Mouse (Mus musculus): ENCODE data around the gene Shb.
A peak's percentile ranks its signal among the peaks of the same experiment; 100 is the strongest.

Shb gene

DNA sequence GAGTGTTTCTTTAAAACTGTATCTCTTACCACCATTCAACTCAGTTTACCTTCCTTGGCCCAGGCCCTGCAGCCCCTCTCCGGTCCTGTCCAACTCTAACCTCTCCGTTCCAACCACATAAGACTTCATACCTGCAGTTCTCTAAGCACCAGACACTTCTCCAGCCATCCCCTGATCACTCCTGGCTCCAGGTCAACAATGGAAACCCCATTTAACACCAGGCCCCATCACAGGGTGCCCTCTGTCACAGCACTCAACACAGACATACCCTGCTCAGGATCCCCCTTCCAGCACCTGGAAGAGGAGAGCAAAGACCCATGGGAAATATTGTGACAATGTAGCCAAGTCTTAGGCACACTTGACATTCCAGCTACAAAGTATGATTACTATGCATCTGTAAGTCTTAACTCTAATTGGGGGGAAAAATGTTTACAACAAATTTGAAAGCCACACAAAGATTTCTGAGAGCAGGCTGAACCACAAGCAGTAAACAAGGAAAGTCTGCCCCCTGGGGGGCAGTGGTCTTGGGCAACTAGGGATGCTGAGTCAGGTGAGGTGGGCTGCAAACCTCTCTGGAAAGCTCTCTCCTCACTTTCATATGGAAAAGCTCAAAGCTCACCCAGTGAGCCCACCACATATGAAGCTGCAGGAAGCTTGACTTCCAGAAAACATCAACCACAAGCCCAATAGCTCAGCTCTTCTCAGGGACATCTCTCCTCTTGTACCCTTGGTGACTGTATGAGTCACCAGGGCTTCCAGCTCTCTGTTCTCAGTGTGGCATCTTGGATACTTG, 4.5 kb downstream of the Shb start:
- DNase-seq (ENCODE audit: low spot score): no peak

DNA sequence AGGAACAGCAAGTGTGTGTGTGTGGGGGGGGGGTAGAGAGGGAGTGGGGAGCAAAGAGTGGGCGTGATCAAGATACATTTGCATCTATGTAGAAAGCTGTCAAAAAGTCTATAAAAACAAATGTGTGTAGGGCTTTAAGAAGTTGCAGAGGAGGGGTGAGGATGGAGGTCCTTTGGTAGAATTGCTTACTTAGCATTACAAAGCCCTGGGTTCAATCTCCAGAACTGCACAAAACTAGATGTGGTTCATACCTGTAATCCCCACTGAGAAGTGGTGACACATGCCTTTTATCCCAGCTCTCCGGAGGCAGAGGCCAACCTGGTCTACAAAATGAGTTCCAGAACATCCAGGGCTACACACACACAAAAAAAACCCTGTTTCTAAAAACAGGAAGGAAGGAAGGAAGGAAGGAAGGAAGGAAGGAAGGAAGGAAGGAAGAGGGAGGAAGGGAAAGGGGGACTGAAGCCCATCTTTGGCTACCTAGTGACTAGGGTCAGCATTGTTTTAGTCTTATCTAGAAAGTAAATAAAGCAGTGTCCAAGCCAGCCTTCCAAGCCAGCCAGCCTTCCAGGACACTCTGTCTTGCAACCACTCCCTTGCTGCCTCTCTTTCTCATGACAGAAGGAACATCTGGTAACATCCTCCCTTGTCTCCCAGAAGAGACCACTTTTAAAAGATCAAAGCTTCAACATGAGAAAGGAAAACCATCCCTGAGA, 5.3 kb downstream of the Shb start:
- DNase-seq (ENCODE audit: low spot score): no peak

DNA sequence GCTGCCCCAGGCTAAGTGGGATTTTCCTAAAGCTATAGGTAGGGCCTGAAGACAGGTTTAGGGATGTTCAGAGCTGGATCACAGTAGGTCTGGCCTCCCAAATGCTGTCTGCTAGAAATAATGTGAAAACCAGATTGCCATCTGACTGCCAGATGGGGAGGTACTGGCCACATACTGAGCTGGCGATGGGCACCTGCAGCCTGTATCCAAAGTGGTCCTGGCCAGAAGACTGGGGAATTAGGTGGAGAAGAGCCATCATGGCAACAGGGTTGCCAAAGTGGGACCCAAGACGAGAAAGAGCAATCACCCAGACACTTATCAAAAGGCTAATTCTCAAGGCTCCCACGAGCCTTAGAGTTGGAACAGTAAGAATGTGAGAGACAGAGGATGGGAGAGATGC, 6.1 kb downstream of the Shb start:
- no peak for DNase-seq (ENCODE audit: low spot score)

DNA sequence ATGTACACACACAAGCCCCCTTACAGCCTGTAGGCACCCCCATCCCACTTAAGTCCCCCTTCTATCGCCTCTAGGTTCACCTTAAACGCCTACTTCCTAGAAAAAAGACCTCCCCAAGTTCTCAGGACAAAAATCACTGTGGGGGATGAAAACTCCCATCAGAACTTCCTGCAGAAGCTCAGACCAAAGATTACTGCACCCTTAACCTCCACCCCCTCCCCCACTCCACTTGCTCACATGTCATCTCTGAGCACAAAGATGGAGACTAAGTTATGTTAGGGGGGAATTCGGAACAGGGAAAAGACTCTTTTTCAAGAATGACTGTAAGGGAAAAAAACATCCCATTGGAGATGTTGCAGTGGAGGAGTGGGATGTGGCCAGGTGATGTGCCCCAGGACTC, 6.7 kb downstream of the Shb start:
- no peak for DNase-seq (ENCODE audit: low spot score)

DNA sequence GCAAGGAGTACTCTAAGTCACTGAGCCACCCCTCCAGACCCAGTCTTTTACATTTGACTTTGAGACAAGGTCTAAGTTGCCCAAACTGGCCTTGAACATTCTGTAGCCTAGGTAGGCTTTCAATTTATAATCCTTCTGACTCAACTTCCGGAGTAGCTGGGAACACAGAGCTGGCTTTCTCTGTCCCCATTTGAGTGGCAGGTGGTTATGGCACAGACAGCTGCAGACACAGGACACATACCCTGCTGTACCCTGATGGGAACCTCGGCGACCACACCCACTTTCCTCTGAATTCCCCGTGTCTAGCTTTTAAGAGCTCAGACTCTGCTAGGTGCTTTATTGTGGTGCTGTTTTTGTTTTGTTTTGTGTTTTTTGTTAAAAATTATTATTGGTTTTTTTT, 7.7 kb downstream of the Shb start:
- no peak for DNase-seq (ENCODE audit: low spot score)

DNA sequence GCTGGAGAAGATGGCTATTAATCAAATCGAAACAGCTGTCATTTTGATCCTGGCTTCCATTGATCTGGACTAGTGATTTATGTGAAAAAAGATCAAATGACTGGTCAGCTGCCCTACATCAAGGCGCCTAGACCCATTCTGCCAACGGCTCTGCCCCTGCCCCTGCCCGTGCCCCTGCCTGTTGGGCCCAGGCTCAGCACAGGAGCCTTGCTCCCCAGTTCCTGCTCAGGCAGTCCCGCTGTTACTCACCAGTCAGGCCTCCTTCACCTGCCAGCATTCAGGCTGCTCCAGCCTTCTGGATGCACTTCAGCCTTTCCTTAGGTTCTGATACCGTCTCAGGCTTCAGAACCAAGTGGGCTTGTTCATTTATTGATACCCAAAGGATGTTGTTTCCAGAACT, 8.9 kb downstream of the Shb start:
- DNase-seq (ENCODE audit: low spot score): peak; percentile 6

DNA sequence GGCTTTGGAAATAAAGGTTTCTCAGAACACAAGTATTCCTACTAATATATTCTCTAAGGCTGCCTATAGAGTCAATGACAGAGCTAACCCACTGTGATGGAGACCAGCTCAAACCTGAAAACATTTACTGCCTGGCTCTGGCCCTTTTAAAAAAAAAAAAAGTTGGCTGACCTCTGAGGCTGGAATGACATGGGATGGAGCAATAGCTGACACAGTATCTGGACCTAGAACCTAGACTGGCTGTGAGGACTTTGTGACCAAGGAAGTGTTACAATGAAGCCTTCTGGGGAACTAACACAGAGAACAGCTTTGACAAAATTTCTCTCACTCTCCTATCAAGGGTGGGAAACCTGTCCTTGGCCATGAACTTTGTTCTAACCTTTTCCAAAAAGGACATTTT, 9.3 kb downstream of the Shb start:
- no peak for DNase-seq (ENCODE audit: low spot score)

DNA sequence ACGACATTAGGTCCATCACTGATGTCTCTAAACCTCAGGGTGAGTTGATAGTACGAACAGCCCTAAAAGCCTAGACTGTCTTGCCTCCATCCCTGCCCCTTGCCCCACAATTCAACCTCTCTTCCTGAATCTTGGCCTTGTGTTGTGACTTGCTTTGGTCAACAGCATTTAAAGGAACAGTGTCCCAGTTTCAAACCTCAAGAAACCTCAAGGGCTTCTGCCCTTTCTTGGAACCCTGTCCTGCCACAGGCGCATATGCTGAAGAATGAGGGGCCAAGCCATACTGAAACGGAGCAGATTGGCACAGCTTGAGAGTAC, 9.7 kb downstream of the Shb start:
- no peak for DNase-seq (ENCODE audit: low spot score)

DNA sequence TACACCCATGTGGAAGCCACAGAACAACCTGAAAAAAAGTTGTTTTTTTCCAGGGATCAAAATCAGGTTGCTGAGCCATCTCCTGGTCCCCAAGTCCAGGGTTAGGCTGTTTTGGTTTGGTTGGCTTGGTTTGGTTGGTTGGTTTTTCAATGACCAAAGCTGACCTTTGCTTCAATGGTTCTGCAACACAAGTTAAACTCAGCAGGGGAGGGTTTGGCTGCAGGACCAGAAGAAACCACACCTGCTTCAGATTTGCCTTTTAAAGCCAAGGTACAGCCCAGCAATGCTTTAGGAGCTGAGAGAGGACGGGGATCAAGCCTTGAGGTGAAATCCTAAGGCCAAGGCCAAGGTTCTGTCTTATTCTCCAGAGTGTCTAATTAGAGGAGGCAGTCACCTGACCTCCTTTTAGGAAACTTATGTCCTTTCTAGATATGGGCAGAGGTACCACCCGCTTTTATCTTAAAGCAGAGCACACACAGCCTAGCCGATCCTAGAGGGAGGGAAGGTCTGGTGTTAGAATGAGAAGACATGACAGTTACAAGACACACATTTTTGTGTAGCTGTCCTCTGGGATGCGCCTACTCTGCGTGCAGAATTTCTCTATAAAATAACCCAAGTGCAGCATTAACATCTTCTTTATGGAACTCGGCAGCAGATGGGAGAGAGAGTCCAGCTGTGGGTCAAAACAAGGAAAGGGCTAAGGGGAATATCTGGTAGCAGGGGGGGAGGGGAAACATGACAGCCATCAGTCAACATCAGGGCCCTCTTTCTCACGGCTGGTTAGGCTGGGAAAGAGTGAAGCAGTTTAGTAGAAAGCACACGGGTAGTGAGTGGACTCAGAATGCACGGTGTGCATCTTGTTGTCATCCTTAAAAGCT, 10.3 kb downstream of the Shb start:
- no peak for DNase-seq (ENCODE audit: low spot score)

DNA sequence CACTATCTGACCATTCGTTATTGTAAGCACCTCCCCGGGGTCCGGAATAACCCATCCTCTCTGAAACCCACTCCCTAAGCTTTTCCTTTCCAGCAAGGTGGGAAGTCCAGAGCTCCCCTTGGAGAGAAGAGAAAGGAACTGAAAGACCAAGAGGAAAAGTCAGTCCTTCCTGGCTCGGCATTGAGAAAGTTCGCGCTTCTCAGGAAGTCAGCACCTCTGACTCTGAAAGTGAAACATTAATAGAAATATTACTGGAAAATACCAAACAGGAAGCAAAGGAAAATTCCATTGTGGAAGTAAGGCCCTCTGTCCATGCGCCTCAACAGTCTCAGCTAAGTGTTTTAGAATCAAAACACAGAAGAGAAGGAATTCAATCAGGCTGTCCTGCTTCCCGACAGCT, 11.9 kb downstream of the Shb start:
- DNase-seq (ENCODE audit: low spot score): no peak

DNA sequence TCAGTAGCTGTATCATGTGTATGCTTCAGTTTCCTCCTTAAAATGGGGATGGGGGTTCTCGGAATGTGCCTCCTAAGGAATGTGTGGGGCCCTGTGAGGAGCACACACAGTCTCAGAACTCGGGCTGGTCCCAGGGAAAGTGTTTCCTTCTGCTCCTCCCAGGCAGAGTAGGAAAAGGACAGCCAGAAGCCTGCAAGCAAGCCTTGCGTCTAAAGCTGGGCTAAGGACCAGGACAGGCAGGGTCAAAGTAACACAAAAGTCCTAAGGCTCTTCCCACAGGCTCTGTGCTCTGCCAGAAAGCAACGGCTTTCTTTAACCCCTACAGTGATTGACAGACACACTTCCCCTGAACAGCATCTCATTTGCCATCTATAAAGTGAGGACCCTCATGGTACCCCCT, 14.9 kb downstream of the Shb start:
- DNase-seq (ENCODE audit: low spot score): no peak

DNA sequence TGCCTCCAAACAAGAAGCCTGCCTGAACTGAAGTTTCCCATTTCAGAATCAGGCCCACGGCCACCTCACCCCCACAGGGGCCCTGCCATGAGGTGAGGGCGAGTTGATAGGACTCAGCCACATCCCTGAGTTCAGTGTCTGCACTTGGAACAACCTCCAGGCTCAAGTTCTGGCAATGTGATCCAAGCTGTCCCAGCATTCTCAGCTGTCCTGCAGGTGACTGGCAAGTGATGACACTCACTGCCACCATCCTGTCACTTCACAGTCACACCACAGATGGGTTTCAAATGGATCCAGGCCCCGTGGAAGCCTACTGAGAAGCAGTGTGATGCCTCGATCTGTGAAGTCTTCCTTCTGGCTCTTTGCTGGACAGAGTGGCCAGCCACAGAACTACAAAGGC, 16.4 kb downstream of the Shb start:
- DNase-seq (ENCODE audit: low spot score): no peak

DNA sequence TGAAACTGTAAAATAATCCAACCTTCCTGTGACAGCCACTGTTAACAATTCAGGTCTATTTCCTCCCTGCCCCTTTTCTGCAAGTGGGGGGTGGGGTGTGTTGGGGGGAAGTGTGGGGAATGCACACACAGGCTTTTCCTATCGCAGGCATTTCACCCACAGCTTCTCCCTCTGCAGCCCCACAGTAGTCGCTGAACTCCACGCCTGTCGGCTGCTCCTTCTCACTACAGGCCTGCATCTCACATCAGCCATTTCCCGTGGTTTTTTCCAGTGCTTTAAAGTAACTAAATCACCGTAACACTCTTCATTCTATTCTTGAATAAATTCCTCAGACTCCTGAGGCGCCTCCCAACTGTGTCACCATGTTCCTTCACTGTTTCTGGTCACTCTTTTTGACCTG, 17.9 kb downstream of the Shb start:
- no peak for DNase-seq (ENCODE audit: low spot score)

DNA sequence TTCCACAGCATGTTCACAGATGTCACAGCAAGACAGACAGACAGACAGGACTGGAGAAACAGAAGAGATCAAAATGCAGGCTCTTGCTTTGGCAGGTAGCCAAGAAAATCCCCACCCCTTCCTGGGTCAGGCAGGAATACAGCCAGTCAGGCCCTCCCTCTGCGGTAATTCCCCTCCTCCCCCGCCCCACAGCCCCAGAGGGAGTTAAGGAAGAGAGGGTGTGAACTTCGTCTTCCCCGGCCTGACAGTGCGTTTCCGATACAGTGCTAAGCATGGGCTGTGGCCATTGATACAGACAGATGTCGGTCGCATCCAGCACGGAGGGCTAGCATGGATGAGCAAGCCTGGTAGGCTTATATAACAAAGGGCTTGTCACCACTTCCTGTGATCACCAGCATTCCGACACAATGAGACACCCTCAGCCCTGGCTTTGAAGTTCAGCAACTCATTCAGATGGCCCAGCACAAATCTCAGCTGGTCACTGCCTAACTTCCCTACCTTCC, 18.4 kb downstream of the Shb start:
- DNase-seq (ENCODE audit: low spot score): peak; percentile 71

DNA sequence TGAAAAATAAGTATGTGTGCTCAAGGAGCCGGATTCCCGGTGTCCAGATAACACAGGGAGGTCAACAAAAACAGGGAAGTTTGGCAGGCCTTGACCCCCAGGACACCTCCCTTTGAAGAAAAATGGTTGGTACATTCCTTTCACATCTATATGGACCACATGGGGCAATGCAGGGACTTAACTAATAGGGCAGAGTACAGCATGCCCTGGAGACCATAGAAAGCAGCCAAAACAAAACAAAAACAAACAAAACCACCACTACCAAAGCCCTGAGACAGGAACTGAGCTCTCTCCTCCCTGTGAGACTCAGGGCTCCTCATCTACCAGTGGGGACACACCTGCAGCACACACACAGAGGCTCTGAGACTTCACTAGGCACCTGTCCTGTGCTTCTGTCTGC, 18.9 kb downstream of the Shb start:
- no peak for DNase-seq (ENCODE audit: low spot score)

DNA sequence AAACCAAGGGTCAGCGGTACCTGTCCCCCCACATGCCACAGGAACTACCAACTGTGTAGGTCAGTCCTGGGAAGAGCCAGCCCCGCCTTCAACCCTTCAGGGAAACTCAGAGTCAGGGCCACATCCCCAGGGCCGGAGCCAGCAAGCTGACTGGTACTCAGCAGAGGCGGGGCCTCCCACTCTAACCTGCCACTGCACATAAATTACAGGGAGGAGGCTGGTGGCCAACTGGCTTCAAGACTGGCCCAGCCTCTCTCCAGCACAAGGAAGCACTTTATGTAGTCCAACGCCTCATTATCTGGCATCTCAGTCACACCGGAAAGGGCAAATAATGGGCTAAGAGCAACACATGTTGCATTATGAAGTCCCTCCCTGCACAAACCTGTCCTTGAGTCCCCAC, 22.1 kb downstream of the Shb start:
- peak; percentile 87 for DNase-seq (ENCODE audit: low spot score)

DNA sequence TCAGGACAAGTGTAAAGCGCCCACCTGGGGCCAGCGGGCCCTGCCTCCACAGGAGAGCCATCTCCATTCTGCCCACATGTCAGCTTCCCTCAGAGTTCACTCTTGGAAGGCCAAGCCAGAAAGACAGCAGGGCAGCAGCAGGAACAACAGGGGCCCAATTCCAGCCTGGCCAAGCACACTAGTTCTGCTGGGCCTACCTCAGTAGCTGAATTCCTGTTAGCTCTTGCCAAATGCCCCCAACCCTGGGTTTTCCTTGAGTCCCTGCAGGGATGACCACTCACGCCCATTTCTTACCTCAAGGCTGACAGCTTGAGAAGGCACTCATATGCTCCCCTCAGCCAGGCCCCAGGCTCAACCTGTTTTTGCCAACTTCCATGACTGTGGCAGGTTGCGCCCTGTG, 22.9 kb downstream of the Shb start:
- no peak for DNase-seq (ENCODE audit: low spot score)

DNA sequence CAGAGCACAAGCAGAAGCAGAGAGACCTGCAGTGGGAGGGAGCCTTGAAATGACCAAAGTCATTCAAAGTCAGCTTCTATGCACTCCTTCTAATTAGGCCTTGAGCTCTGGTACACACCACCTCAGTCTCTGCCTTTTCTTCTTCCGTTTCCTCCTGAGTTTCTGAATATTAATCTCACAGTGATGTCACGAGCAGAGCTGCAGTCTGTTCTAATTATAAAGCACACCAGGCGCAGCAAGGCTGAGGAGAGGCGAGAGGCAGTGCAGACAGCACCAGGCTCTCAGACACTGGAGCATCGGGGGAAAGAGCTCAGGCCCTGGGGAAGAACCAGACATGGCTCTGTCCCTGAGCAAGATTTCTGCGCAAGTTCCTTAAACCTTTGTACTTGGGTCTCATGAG, 23.8 kb downstream of the Shb start:
- no peak for DNase-seq (ENCODE audit: low spot score)

DNA sequence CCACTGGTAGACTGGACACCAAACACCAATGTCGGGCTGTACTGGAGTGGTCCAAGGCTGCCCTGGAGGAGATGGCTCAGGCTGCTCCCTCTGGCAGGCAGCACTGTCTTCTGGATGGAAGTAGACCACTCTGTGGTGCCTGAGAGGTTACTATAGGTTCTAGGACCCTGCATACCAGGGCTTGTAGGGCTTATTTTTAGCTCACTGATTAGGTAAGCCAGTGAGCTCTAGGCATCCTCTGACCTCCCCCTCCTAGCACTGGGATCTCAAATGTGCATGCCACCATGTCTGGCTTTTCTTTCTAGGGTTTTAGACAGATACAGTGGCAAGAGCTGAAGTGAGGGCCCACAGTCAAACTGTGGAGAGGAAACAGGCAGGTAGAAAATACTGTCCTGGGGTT, 24.8 kb downstream of the Shb start:
- DNase-seq (ENCODE audit: low spot score): no peak

DNA sequence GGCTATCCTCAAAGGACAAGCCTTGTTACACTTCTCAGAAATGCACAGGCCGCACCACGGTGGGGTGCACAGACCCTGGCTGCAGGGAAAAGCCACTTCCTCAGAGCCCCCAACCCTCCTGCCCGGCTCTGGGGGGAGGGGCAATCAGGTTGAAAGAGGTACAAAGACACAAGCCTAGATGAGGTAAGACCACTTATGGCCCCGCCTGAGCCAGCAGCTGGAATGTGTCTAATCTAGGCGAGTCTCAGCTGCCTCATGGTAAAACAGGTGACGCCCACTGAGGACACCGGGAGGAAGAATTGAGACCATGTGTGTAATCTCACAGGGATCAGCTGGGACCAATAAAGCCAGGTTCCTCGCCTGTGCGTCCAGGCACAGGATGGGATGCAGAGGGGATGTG, 25.2 kb downstream of the Shb start:
- no peak for DNase-seq (ENCODE audit: low spot score)

DNA sequence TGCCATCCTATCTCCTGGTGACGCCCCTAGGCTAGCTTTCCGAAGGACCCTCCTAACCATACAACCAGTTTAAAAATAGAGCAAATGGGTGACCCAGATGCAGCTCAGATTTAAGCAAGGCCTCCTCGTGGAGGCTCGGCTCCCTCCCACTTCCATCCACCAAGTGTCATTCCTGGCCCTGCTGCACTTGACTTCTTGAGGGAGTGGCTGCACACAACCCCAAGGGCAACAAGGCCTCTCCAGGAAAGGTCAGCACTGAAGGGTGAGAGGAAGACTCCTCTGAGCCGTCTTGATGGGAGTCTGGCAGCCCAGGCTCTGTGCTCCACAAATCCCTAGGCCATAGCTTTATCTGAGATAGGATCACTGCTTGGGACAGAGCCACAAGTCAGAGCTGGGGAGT, 25.7 kb downstream of the Shb start:
- no peak for DNase-seq (ENCODE audit: low spot score)

DNA sequence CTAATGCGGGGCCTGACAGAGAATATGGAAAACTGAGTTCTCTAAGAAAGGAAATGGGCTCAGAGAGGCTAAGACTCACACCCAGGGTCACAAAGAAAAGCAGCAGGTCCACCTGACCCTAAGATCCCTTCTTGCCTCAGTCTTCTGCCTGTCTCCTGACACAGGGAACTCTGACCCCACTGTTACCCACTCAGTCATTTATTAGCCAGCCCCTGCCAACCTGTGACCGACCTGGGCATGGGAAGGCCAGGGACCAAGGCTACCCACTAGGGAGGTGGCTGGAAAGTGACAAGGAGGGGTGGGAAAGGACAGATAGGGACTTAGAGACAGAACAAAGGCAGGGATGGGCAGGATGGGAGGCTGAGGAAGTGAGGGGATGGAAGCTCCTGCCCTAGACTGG, 26.6 kb downstream of the Shb start:
- DNase-seq (ENCODE audit: low spot score): no peak

DNA sequence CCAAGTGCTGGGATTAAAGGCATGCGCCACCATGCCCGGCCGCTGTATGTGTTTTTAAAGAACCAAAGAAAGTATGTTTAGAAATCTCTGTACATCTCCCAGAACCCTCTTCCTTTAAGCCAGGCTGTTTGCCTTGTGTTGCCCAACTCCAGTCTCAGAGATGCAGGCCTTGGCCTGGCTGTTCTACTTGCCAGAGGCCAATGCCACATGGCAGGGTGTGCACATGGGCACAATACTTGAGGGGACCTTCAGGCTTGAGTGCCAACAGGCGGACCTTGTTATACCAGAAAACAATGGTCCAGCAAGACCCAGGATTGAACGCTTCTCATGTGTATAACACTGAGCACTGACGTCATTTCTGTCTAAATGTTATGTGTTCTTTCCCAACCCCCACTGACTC, 27.1 kb downstream of the Shb start:
- no peak for DNase-seq (ENCODE audit: low spot score)

All from urinary bladder, postnatal 14 days (tissue).